ENCODE assay signal across 16 mouse cellular contexts in the genomic region with DNA sequence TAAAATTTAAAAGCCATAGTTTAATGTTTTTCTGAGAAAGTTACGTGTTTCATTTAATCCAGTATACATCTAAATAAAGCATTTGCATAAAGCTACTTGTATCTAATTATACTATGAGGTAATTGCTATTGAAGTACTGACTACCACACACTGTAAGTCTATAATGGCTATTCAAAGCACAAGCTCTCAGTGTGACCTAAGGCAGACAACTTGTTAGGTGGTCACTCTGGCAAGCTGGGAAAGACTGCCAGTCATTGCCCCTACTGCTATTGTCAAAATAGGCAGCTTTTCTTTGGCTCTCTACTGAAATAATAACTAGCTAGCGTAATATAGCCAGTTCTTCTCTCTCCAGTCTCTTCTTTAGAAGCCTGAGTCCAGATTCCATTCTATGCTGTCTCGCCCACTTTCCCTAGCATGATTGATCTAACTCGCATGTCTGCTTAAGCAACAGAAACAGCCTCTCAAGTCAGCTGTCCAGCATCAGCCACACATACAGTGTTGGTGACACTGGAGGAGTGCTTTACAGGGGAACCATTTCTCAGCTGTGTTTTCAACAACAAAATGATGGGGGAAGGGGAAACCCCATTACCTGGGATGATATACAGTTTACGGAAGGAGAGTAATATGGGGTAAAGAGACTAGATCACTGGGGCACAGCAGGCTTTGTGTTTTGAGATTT. TPM values are rescaled to one million over a fixed set of nuclear protein-coding genes. Genes with fewer than 3 reads are reported as not detected.
DNase-seq lines count a peak whose midpoint lies in the region; ATAC-seq and TF ChIP-seq lines count a peak whose summit lies in the region.
"Had no signal": no experiment of that assay in that cellular context is flagged by ENCODE, and none has a peak within 500 bp of the region (broad histone marks: within the 10 kb centered on the region; RNA-seq: fewer than 3 reads in every experiment).

No protein-coding gene starts in this region.

- no peak overlapping the region for H3K4me3 ChIP-seq in heart, embryonic 13.5 days
- no peak overlapping the region for H3K4me3 ChIP-seq in midbrain, embryonic 10.5 days
- H3K4me3 ChIP-seq in midbrain, postnatal 0 days (ENCODE audit: low read depth, low read length): no peak overlapping the region
- H3K4me3 ChIP-seq in limb, embryonic 13.5 days: no peak overlapping the region
- no peak overlapping the region for H3K4me3 ChIP-seq in midbrain, embryonic 16.5 days (ENCODE audit: low read depth, low read length)
- H3K4me3 ChIP-seq: embryonic facial prominence, embryonic 13.5 days; megakaryocyte, embryonic 14.5 days had no signal

- no peaks in the 10 kb centered on the region for H3K36me3 ChIP-seq in heart, embryonic 13.5 days
- H3K36me3 ChIP-seq in midbrain, embryonic 10.5 days: no peaks in the 10 kb centered on the region
- no peaks in the 10 kb centered on the region for H3K36me3 ChIP-seq in midbrain, postnatal 0 days (ENCODE audit: insufficient read depth, low read length)
- H3K36me3 ChIP-seq in limb, embryonic 13.5 days: peaks cover 5% of the 10 kb centered on the region; the same call in 1 of the 2 replicates
- H3K36me3 ChIP-seq in midbrain, embryonic 16.5 days (ENCODE audit: control insufficient read depth, insufficient read depth, low read length): no peaks in the 10 kb centered on the region
- H3K36me3 ChIP-seq: embryonic facial prominence, embryonic 13.5 days had no signal

- WGBS in heart, embryonic 13.5 days: 46% methylated on average over 5 of the region's 5 CpGs
- 60% methylated on average over 5 of the region's 5 CpGs for WGBS in midbrain, embryonic 10.5 days
- WGBS in midbrain, postnatal 0 days: 56% methylated on average over 5 of the region's 5 CpGs
- 66% methylated on average over 5 of the region's 5 CpGs for WGBS in limb, embryonic 13.5 days
- WGBS in midbrain, embryonic 16.5 days: 42% methylated on average over 5 of the region's 5 CpGs

- TF ChIP-seq CTCF in midbrain, postnatal 0 days (IDR thresholded peaks at IDR 0.05): no peak

- H3K9me3 ChIP-seq in heart, embryonic 13.5 days: no peaks in the 10 kb centered on the region
- no peaks in the 10 kb centered on the region for H3K9me3 ChIP-seq in midbrain, embryonic 10.5 days (replicated peaks)
- H3K9me3 ChIP-seq in midbrain, postnatal 0 days (ENCODE audit: low read length): no peaks in the 10 kb centered on the region
- no peaks in the 10 kb centered on the region for H3K9me3 ChIP-seq in limb, embryonic 13.5 days
- H3K9me3 ChIP-seq in midbrain, embryonic 16.5 days (replicated peaks; ENCODE audit: control insufficient read depth, low read length, poor library complexity, severe bottlenecking): no peaks in the 10 kb centered on the region
- H3K9me3 ChIP-seq: embryonic facial prominence, embryonic 13.5 days; megakaryocyte, embryonic 14.5 days had no signal

- peak overlapping the region; percentile 67 for H3K27ac ChIP-seq in heart, embryonic 13.5 days (replicated peaks)
- H3K27ac ChIP-seq in midbrain, embryonic 10.5 days (replicated peaks): 0 out of 2 replicates have a peak overlapping the region, but pooled peaks have one; percentile 13
- no peak overlapping the region for H3K27ac ChIP-seq in midbrain, postnatal 0 days (ENCODE audit: low read depth, low read length)
- H3K27ac ChIP-seq in limb, embryonic 13.5 days: peak overlapping the region; percentile 8; the same call in 1 of the 2 replicates
- H3K27ac ChIP-seq in midbrain, embryonic 16.5 days (ENCODE audit: low read length): no peak overlapping the region

- H3K4me2 ChIP-seq in heart, embryonic 13.5 days: peak overlapping the region; percentile 8; the same call in 1 of the 2 replicates
- H3K4me2 ChIP-seq in midbrain, postnatal 0 days (ENCODE audit: low read depth, low read length, poor library complexity, severe bottlenecking): no peak overlapping the region
- no peak overlapping the region for H3K4me2 ChIP-seq in limb, embryonic 13.5 days (replicated peaks)
- no peak overlapping the region for H3K4me2 ChIP-seq in midbrain, embryonic 16.5 days (ENCODE audit: low read length)
- H3K4me2 ChIP-seq: embryonic facial prominence, embryonic 13.5 days had no signal

- H3K9ac ChIP-seq in heart, embryonic 13.5 days: no peak overlapping the region
- no peak overlapping the region for H3K9ac ChIP-seq in midbrain, postnatal 0 days (replicated peaks; ENCODE audit: low read length, poor library complexity, severe bottlenecking)
- no peak overlapping the region for H3K9ac ChIP-seq in limb, embryonic 13.5 days
- H3K9ac ChIP-seq in midbrain, embryonic 16.5 days (ENCODE audit: low read depth, low read length): no peak overlapping the region; the same call in 1 of the 2 replicates
- H3K9ac ChIP-seq: embryonic facial prominence, embryonic 13.5 days had no signal

- peaks cover 15% of the 10 kb centered on the region for H3K4me1 ChIP-seq in heart, embryonic 13.5 days
- H3K4me1 ChIP-seq in midbrain, embryonic 10.5 days: peaks cover 15% of the 10 kb centered on the region
- no peaks in the 10 kb centered on the region for H3K4me1 ChIP-seq in midbrain, postnatal 0 days (ENCODE audit: insufficient read depth, low read length)
- H3K4me1 ChIP-seq in limb, embryonic 13.5 days: peaks cover 24% of the 10 kb centered on the region
- H3K4me1 ChIP-seq in midbrain, embryonic 16.5 days (ENCODE audit: control insufficient read depth, insufficient read depth, low read length): peaks cover 3% of the 10 kb centered on the region; the same call in 1 of the 2 replicates

- H3K27me3 ChIP-seq in heart, embryonic 13.5 days (replicated peaks): no peaks in the 10 kb centered on the region
- no peaks in the 10 kb centered on the region for H3K27me3 ChIP-seq in midbrain, embryonic 10.5 days (ENCODE audit: low read depth, poor library complexity, severe bottlenecking)
- no peaks in the 10 kb centered on the region for H3K27me3 ChIP-seq in midbrain, postnatal 0 days (ENCODE audit: insufficient read depth, low read length)
- H3K27me3 ChIP-seq in limb, embryonic 13.5 days: no peaks in the 10 kb centered on the region
- no peaks in the 10 kb centered on the region for H3K27me3 ChIP-seq in midbrain, embryonic 16.5 days (ENCODE audit: control insufficient read depth, insufficient read depth, low read depth, low read length)
- H3K27me3 ChIP-seq: CH12.LX; embryonic facial prominence, embryonic 13.5 days; megakaryocyte, embryonic 14.5 days had no signal

- no peak for ATAC-seq in heart, embryonic 13.5 days (ENCODE audit: extremely low read depth, insufficient number of reproducible peaks, low FRiP score, low TSS enrichment)
- no peak for ATAC-seq in midbrain, postnatal 0 days (ENCODE audit: low FRiP score)
- no peak for ATAC-seq in limb, embryonic 13.5 days (ENCODE audit: low FRiP score, low read depth)
- peak; percentile 45; the same call in 1 of the 2 replicates for ATAC-seq in midbrain, embryonic 16.5 days

- DNase-seq in heart, adult 9 months (ENCODE audit: low spot score in 2 of 2): no peak
- DNase-seq in midbrain, embryonic 10.5 days (ENCODE audit: low spot score): no peak
- no peak for DNase-seq in midbrain, postnatal 0 days (ENCODE audit: low spot score)
- DNase-seq in urinary bladder, adult 18-20 months (ENCODE audit: low spot score in 2 of 2): no peak
- no peak for DNase-seq in urinary bladder, postnatal 25 days (ENCODE audit: low spot score)
- DNase-seq: adrenal gland, postnatal 10 days; cerebellum, adult 11-12 months; layer of hippocampus, adult 9-11 months; liver; thymus, postnatal 4 days had no signal

RNA-seq across cellular contexts. Expression of a gene that starts 37.3 kb away (rescaled TPM):
- polyA plus RNA-seq in heart, embryonic 13.5 days (2015; fragmentation: Nextera tagmentation; extraction: Ambion mirVana): 8.7 and 11.7 TPM in 2 replicates
- 19.5 and 21.9 TPM in 2 replicates for polyA plus RNA-seq in midbrain, embryonic 10.5 days (2016; fragmentation: Nextera tagmentation; extraction: Ambion mirVana)
- total RNA-seq in midbrain, postnatal 0 days (2014; rRNA removed): 61.4 and 69.0 TPM in 2 replicates
- 22.4 and 25.8 TPM in 2 replicates for polyA plus RNA-seq in midbrain, postnatal 0 days (2015; fragmentation: Nextera tagmentation; extraction: Ambion mirVana)
- 21.4 and 22.3 TPM in 2 replicates for polyA plus RNA-seq in limb, embryonic 13.5 days (2015; fragmentation: Nextera tagmentation; extraction: Ambion mirVana)
- polyA plus RNA-seq in midbrain, embryonic 16.5 days (2015; fragmentation: Nextera tagmentation; extraction: Ambion mirVana): 24.0 and 30.4 TPM in 2 replicates

RNA-seq across cellular contexts. Expression of a gene that starts 39.4 kb away (rescaled TPM):
- 16.0 and 16.8 TPM in 2 replicates for polyA plus RNA-seq in heart, embryonic 13.5 days (2015; fragmentation: Nextera tagmentation; extraction: Ambion mirVana)
- 36.0 and 36.5 TPM in 2 replicates for polyA plus RNA-seq in midbrain, embryonic 10.5 days (2016; fragmentation: Nextera tagmentation; extraction: Ambion mirVana)
- 5.9 and 6.7 TPM in 2 replicates for total RNA-seq in midbrain, postnatal 0 days (2014; rRNA removed)
- polyA plus RNA-seq in midbrain, postnatal 0 days (2015; fragmentation: Nextera tagmentation; extraction: Ambion mirVana): 4.6 and 5.6 TPM in 2 replicates
- polyA plus RNA-seq in limb, embryonic 13.5 days (2015; fragmentation: Nextera tagmentation; extraction: Ambion mirVana): 58.1 and 60.6 TPM in 2 replicates
- polyA plus RNA-seq in midbrain, embryonic 16.5 days (2015; fragmentation: Nextera tagmentation; extraction: Ambion mirVana): 5.4 and 8.9 TPM in 2 replicates

Comparison
In these comparisons a context has a peak if more than half of its experiments do, and no peak if none do; other contexts are left out.
1. H3K27ac ChIP-seq: peak in heart, embryonic 13.5 days (single experiment), midbrain, embryonic 10.5 days (single experiment) and limb, embryonic 13.5 days (single experiment); none in midbrain, postnatal 0 days (single experiment) and midbrain, embryonic 16.5 days (single experiment).